Mouse (Mus musculus): Measurements from ENCODE around the gene Tufm. TPM values are rescaled to one million over a fixed set of nuclear protein-coding genes. Genes with fewer than 3 reads are reported as not detected.

The Tufm gene
- polyA plus RNA-seq (2014; fragmentation: Illumina TruSeq; extraction: RNeasy Lipid Tissue Mini Kit (QIAGEN cat#74804); ENCODE audit: low replicate concordance), result 3.2 TPM

GRCm38 (mm10) chr7:126487052-126487483 is at the start of gene Tufm:
Gene Tufm (plus strand): TSS chr7:126487361.

GRCm38 (mm10) chr7:126463004-126463403 is 24.2 kb upstream of the Tufm start, which contains the start of gene Atp2a1:
Gene Atp2a1 (minus strand): TSS chr7:126463108.

DNA sequence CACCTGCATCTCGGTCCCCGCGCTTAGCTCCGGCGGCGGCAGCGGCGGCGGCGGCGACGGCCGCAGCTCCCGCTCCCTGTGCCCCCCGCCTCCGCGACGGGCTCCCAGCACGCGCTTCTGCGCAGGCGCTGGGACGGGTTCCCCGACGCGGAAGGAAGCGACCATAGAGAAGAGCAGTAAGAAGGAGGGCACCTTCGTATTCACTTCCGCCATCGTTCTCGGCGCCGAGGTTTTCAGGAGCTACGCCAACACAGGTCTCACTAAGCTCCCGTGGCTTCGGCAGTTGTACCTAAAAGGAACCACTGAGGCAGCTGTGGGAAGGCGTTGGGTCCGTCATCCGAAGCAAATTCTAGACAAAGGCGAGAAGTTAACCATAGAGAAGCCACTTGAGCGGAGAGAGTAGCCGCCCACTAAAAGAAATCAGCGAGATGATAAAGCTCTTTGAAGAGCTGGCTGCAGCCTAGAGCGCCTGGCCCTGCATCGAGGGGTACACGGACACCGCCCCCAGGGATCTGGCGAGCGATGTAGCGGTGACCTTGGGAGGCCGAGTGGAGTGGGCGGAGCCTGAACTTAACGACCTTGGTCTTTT is 12.1 kb upstream of the Tufm start, which contains the start of gene Sh2b1:
TSS of gene Sh2b1 (minus strand) at position 432 of the 589 bp plus-strand sequence.

DNA sequence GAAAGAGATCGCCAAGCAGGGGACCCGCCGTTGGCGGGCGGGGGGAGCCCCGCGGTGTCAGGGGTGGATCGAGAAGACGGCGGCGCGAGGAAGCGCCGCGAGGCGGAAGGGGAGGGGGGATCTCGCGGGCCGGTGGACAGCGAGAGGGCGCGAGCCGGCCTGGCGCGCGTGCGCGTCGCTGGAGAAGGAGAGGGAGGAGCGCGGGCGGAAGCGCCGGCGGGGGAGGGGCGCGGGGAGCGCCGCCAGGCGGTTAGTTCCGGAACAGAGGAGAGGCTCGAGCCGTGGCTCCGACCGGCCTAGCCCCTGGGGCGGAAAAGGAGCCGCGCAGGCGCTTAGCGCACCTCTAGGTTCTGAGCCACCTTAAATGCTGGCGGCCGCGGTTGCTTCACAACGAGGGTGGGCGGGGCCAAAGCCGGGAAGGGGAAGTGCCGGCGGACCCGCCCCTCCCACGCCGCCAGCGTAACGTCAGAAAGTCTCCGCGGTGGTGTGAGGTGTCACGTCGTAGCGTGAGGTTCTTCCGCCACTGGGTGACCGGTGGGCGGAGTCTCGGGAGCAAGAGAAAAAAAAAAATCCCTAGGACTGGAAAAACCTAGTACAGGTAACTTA is 16.2 kb downstream of the Tufm start, which contains the start of gene Atxn2l:
TSS of gene Atxn2l (minus strand) at position 165 of the 606 bp plus-strand sequence.

Other genes with a start within 250 kb of the Tufm start
- gene Sbk1, start 214.7 kb upstream of the Tufm start, polyA plus RNA-seq (2014; fragmentation: Illumina TruSeq; extraction: RNeasy Lipid Tissue Mini Kit (QIAGEN cat#74804); ENCODE audit: low replicate concordance), result 4.1 TPM
- not detected for gene Lat, start 117.8 kb upstream of the Tufm start, polyA plus RNA-seq (2014; fragmentation: Illumina TruSeq; extraction: RNeasy Lipid Tissue Mini Kit (QIAGEN cat#74804); ENCODE audit: low replicate concordance)
- 4.0 TPM for gene Spns1, start 109.9 kb upstream of the Tufm start, polyA plus RNA-seq (2014; fragmentation: Illumina TruSeq; extraction: RNeasy Lipid Tissue Mini Kit (QIAGEN cat#74804); ENCODE audit: low replicate concordance)
- gene Nfatc2ip, start 90.6 kb upstream of the Tufm start, polyA plus RNA-seq (2014; fragmentation: Illumina TruSeq; extraction: RNeasy Lipid Tissue Mini Kit (QIAGEN cat#74804); ENCODE audit: low replicate concordance), result 8.7 TPM
- 0.97 TPM for gene Cd19, start 72.5 kb upstream of the Tufm start, polyA plus RNA-seq (2014; fragmentation: Illumina TruSeq; extraction: RNeasy Lipid Tissue Mini Kit (QIAGEN cat#74804); ENCODE audit: low replicate concordance)
- 1.0 TPM for gene Rabep2, start 58.6 kb upstream of the Tufm start, polyA plus RNA-seq (2014; fragmentation: Illumina TruSeq; extraction: RNeasy Lipid Tissue Mini Kit (QIAGEN cat#74804); ENCODE audit: low replicate concordance)
- gene Atp2a1, start 24.3 kb upstream of the Tufm start, polyA plus RNA-seq (2014; fragmentation: Illumina TruSeq; extraction: RNeasy Lipid Tissue Mini Kit (QIAGEN cat#74804); ENCODE audit: low replicate concordance), result not detected
- 0.45 TPM for gene Sh2b1, start 11.9 kb upstream of the Tufm start, polyA plus RNA-seq (2014; fragmentation: Illumina TruSeq; extraction: RNeasy Lipid Tissue Mini Kit (QIAGEN cat#74804); ENCODE audit: low replicate concordance)
- 19.2 TPM for gene Atxn2l, start 16.1 kb downstream of the Tufm start, polyA plus RNA-seq (2014; fragmentation: Illumina TruSeq; extraction: RNeasy Lipid Tissue Mini Kit (QIAGEN cat#74804); ENCODE audit: low replicate concordance)
- 87.7 TPM for gene Eif3c, start 79.0 kb downstream of the Tufm start, polyA plus RNA-seq (2014; fragmentation: Illumina TruSeq; extraction: RNeasy Lipid Tissue Mini Kit (QIAGEN cat#74804); ENCODE audit: low replicate concordance)
- gene Apobr, start 97.6 kb downstream of the Tufm start, polyA plus RNA-seq (2014; fragmentation: Illumina TruSeq; extraction: RNeasy Lipid Tissue Mini Kit (QIAGEN cat#74804); ENCODE audit: low replicate concordance), result not detected
- 0.59 TPM for gene Cln3, start 98.5 kb downstream of the Tufm start, polyA plus RNA-seq (2014; fragmentation: Illumina TruSeq; extraction: RNeasy Lipid Tissue Mini Kit (QIAGEN cat#74804); ENCODE audit: low replicate concordance)
- not detected for gene Il27, start 107.6 kb downstream of the Tufm start, polyA plus RNA-seq (2014; fragmentation: Illumina TruSeq; extraction: RNeasy Lipid Tissue Mini Kit (QIAGEN cat#74804); ENCODE audit: low replicate concordance)
- 4.2 TPM for gene Nupr1, start 143.5 kb downstream of the Tufm start, polyA plus RNA-seq (2014; fragmentation: Illumina TruSeq; extraction: RNeasy Lipid Tissue Mini Kit (QIAGEN cat#74804); ENCODE audit: low replicate concordance)
- gene Sgf29, start 161.9 kb downstream of the Tufm start, polyA plus RNA-seq (2014; fragmentation: Illumina TruSeq; extraction: RNeasy Lipid Tissue Mini Kit (QIAGEN cat#74804); ENCODE audit: low replicate concordance), result not detected
- gene Sult1a1, start 189.1 kb downstream of the Tufm start, polyA plus RNA-seq (2014; fragmentation: Illumina TruSeq; extraction: RNeasy Lipid Tissue Mini Kit (QIAGEN cat#74804); ENCODE audit: low replicate concordance), result 18.3 TPM
- gene Bola2, start 208.0 kb downstream of the Tufm start, polyA plus RNA-seq (2014; fragmentation: Illumina TruSeq; extraction: RNeasy Lipid Tissue Mini Kit (QIAGEN cat#74804); ENCODE audit: low replicate concordance), result not detected
- 0.22 TPM for gene Slx1b, start 208.4 kb downstream of the Tufm start, polyA plus RNA-seq (2014; fragmentation: Illumina TruSeq; extraction: RNeasy Lipid Tissue Mini Kit (QIAGEN cat#74804); ENCODE audit: low replicate concordance)
- gene Coro1a, start 220.4 kb downstream of the Tufm start, polyA plus RNA-seq (2014; fragmentation: Illumina TruSeq; extraction: RNeasy Lipid Tissue Mini Kit (QIAGEN cat#74804); ENCODE audit: low replicate concordance), result 4.5 TPM

Measured in small intestine, adult 10 weeks (tissue).